Comparison of ENCODE assay signal across 9 mouse cellular contexts in genomic region chr8:122106270-122106669, GRCm38 (mm10).
A peak's percentile ranks its signal among the peaks of the same experiment; 100 is the strongest.
DNase-seq lines count a peak whose midpoint lies in the region; ATAC-seq and TF ChIP-seq lines count a peak whose summit lies in the region.
"Had no signal": no experiment of that assay in that cellular context is flagged by ENCODE, and none has a peak within 500 bp of the region (broad histone marks: within the 10 kb centered on the region; RNA-seq: fewer than 3 reads in every experiment).

No protein-coding gene starts in this region.

- H3K4me3 ChIP-seq in intestine, embryonic 15.5 days (replicated peaks) = no peak overlapping the region
- no peak overlapping the region for H3K4me3 ChIP-seq in intestine, postnatal 0 days (ENCODE audit: low read depth, low read length)
- no peak overlapping the region for H3K4me3 ChIP-seq in kidney, postnatal 0 days (replicated peaks; ENCODE audit: low read depth, low read length)
- H3K4me3 ChIP-seq: embryonic facial prominence, embryonic 13.5 days had no signal

- 30% methylated on average over 9 of the region's 9 CpGs for WGBS in intestine, embryonic 15.5 days
- WGBS in intestine, postnatal 0 days = 41% methylated on average over 9 of the region's 9 CpGs
- 20% methylated on average over 9 of the region's 9 CpGs for WGBS in kidney, postnatal 0 days

- H3K9me3 ChIP-seq in intestine, embryonic 15.5 days = no peaks in the 10 kb centered on the region
- no peaks in the 10 kb centered on the region for H3K9me3 ChIP-seq in intestine, postnatal 0 days (ENCODE audit: control insufficient read depth)
- H3K9me3 ChIP-seq in kidney, postnatal 0 days (replicated peaks; ENCODE audit: low read length) = no peaks in the 10 kb centered on the region
- H3K9me3 ChIP-seq: embryonic facial prominence, embryonic 13.5 days had no signal

- H3K27me3 ChIP-seq in intestine, embryonic 15.5 days (replicated peaks) = no peaks in the 10 kb centered on the region
- no peaks in the 10 kb centered on the region for H3K27me3 ChIP-seq in intestine, postnatal 0 days (replicated peaks; ENCODE audit: control insufficient read depth, insufficient read depth, low read length)
- H3K27me3 ChIP-seq in kidney, postnatal 0 days (ENCODE audit: insufficient read depth, low read length) = no peaks in the 10 kb centered on the region
- H3K27me3 ChIP-seq: embryonic facial prominence, embryonic 13.5 days had no signal

- 0 out of 2 replicates have a peak, but pooled peaks have one; percentile 23 for ATAC-seq in intestine, embryonic 15.5 days
- ATAC-seq in intestine, postnatal 0 days = no peak
- no peak for ATAC-seq in kidney, postnatal 0 days (replicated peaks; ENCODE audit: low FRiP score, low read depth)
- ATAC-seq in megakaryocyte, adult 5-6 weeks (ENCODE audit: poor library complexity, severe bottlenecking) = no peak

- H3K27ac ChIP-seq in intestine, embryonic 15.5 days = no peak overlapping the region
- no peak overlapping the region for H3K27ac ChIP-seq in intestine, postnatal 0 days (ENCODE audit: low read depth, low read length)
- H3K27ac ChIP-seq in kidney, postnatal 0 days = no peak overlapping the region
- H3K27ac ChIP-seq: embryonic facial prominence, embryonic 13.5 days had no signal

- no peaks in the 10 kb centered on the region for H3K36me3 ChIP-seq in intestine, embryonic 15.5 days
- no peaks in the 10 kb centered on the region for H3K36me3 ChIP-seq in intestine, postnatal 0 days (ENCODE audit: control insufficient read depth, insufficient read depth)
- no peaks in the 10 kb centered on the region for H3K36me3 ChIP-seq in kidney, postnatal 0 days (ENCODE audit: insufficient read depth, low read length)
- H3K36me3 ChIP-seq: embryonic facial prominence, embryonic 13.5 days had no signal

- H3K9ac ChIP-seq in intestine, embryonic 15.5 days = no peak overlapping the region
- no peak overlapping the region for H3K9ac ChIP-seq in intestine, postnatal 0 days (ENCODE audit: low read depth, low read length)
- H3K9ac ChIP-seq in kidney, postnatal 0 days (ENCODE audit: low read depth, low read length) = no peak overlapping the region
- H3K9ac ChIP-seq: embryonic facial prominence, embryonic 13.5 days had no signal

- H3K4me2 ChIP-seq in intestine, embryonic 15.5 days (replicated peaks) = no peak overlapping the region
- no peak overlapping the region for H3K4me2 ChIP-seq in intestine, postnatal 0 days (replicated peaks; ENCODE audit: low read depth)
- no peak overlapping the region for H3K4me2 ChIP-seq in kidney, postnatal 0 days (ENCODE audit: low read length)
- H3K4me2 ChIP-seq: embryonic facial prominence, embryonic 13.5 days had no signal

- TF ChIP-seq CTCF in intestine, postnatal 0 days (IDR thresholded peaks at IDR 0.05; ENCODE audit: low read depth) = no peak
- TF ChIP-seq CTCF in kidney, postnatal 0 days (IDR thresholded peaks at IDR 0.05; ENCODE audit: low read depth) = no peak

- peaks cover 24% of the 10 kb centered on the region for H3K4me1 ChIP-seq in intestine, embryonic 15.5 days (replicated peaks)
- no peaks in the 10 kb centered on the region for H3K4me1 ChIP-seq in intestine, postnatal 0 days (replicated peaks; ENCODE audit: control insufficient read depth, insufficient read depth, low read length)
- H3K4me1 ChIP-seq in kidney, postnatal 0 days (replicated peaks; ENCODE audit: insufficient read depth, low read length) = 0 out of 2 replicates have a peak, but pooled peaks cover 6% of the 10 kb centered on the region

- peak; percentile 42 to 56 for DNase-seq in adrenal gland, adult 18-20 months (ENCODE audit: low spot score in 2 of 2)
- peak; percentile 51 for DNase-seq in gastrocnemius, postnatal 25 days
- DNase-seq in kidney, postnatal 0 days (ENCODE audit: low spot score) = peak; percentile 72
- DNase-seq in lung, postnatal 4 days = peak; percentile 73 to 88
- no peak for DNase-seq in spleen, adult 12 weeks (ENCODE audit: low spot score)
